Mouse (Mus musculus) cerebellum, postnatal 4 days (tissue): ENCODE measurements around the gene Atp6v1g1.

Experiments
- DNase-seq, 2 experiments: peaks; one replicate each; pipeline ENCODE4 v3.0.0; 2022; ENCODE audit warnings: low spot score in 2 of 2, mixed read lengths in 1 of 2

Gene Atp6v1g1

DNA sequence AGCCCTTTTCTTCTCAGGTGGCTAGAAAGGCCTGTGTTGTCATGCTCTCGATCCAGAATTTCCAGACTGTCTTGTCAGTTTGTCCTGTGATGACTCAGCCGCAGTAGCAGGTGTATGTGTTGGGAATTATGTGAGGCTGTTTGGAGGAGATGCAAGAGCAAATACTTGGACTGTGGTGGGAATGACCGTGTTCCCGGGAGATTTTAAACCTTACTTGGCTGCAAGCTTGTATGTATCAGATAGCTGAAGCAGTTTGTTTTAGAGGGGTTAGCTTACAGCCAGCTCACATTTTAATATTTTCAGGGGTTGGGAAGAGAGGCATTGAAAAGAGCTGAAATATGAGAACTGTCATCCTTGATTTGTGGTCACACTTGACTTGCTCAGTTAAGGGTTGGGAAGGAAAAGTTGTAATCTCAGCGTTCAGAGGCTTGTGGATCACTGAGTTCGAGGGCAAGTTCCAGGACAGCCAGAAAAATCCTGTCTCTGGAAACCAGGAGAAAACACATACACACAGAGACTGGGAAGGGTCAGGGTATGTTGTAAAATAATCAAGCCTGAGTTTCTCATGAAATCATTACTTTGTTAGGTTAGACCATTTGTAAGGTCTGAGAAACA lies 2.0 kb downstream of the Atp6v1g1 start:
- DNase-seq = no peak

GRCm38 (mm10) chr4:63547799-63548198 lies 3.2 kb downstream of the Atp6v1g1 start:
- no peak for DNase-seq

GRCm38 (mm10) chr4:63548491-63548890 lies 3.9 kb downstream of the Atp6v1g1 start:
- no peak for DNase-seq

GRCm38 (mm10) chr4:63550908-63551307 lies 6.3 kb downstream of the Atp6v1g1 start:
- DNase-seq = no peak

- DNase-seq = no peak
Measured at GRCm38 (mm10) chr4:63552865-63553264, 8.3 kb downstream of the Atp6v1g1 start.

GRCm38 (mm10) chr4:63553789-63554576 lies 9.4 kb downstream of the Atp6v1g1 start:
- DNase-seq = no peak

DNA sequence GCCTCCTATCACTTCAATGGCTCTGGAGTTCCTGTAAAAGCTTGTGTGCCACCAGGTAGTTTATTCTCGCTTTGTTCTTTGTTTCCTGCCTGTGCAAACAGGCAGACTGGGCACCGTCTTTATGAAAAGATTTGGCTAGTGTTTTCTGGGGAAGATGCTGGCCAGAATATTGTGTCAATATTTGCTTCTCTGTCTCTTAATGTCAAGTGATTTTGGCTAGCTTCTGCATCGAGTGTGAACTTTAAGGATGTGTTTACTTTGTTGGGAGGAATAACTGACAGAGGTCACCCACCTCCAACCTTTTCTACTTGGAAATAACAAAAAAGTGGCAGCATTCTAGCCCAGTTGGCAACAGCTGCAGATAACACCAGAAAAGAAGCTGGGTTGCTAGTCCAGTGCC lies 10.0 kb downstream of the Atp6v1g1 start:
- DNase-seq = no peak

DNA sequence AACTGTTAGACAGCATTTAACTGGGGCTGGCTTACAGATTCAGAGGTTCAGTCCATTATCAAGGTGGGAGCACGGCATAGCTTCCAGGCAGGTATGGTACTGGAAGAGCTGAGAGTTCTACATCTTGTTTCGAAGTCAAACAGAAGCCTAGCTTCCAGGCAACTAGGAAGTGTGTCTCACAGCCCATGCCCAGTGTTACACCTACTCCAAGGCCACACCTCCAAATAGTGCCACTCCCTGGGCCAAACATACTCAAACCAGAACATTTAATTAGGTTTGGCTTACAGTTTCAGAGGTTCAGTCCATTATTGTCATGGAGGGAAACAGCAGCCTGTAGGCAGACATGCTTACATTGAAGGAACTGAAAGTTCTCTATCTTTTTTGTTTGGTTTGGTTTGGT lies 10.5 kb downstream of the Atp6v1g1 start:
- DNase-seq = no peak

DNA sequence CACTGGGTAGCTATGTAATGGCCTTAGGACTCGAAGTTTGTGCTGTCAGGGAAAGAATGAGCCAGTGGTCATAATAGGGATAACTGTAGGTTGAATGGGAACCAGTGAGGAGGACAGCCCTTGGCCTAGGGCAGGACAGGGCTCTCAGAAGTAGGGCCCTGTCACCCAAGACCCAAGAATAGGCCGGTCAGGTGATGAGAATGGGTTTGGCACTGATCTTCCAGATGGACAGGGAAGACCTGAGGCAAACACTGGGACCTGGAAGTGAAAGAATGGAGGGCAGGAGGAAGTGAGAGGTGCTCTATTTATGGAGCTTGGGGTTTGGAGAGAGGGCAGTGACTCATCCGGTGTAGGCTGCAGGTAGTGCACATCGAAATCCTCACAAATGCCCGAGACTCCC lies 12.1 kb downstream of the Atp6v1g1 start:
- DNase-seq = no peak

DNA sequence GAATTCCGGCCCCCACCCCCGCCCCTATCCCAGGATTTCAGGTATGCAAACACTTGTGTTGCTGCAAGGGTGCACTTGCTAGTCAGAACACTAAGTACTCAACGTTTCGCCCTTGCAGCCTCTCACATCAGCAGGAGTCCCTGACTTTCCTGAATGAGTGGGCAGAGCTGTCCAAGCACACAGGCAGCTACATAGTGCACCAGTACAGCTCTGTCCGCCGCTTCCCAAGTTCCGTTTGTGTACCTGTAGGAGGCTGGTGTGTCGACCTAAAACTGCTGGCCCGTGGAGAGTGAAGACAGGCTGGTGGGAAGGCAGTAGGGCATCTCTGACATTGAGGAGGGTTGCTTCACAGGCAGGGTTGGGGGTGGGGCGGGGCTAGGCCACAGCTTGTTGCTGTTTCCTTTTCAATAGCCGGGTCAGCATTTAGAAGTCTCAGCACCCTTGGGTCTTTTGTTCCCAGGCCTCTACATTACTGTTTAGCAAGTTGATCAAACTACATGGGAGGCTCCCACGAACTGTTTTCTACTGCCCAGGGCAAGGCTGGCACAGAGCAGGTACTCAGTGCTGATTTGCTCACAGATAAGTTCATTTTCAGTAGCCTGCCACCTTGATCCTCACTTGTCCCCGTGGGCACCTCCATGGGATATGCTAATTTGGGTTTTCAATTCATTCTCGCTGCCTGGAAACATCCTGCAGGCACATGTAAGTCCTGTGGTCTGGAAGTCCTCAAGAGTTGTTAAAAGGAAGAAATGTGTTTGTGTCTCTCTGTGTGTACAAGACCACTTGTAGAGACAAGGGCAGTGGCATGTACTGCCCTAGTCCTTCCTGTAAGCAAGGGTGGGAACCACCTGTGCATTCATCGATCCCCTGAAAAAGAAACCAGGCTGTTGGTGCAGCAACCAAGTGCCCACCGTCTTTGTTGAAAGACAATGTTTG lies 12.8 kb downstream of the Atp6v1g1 start:
- no peak for DNase-seq

DNA sequence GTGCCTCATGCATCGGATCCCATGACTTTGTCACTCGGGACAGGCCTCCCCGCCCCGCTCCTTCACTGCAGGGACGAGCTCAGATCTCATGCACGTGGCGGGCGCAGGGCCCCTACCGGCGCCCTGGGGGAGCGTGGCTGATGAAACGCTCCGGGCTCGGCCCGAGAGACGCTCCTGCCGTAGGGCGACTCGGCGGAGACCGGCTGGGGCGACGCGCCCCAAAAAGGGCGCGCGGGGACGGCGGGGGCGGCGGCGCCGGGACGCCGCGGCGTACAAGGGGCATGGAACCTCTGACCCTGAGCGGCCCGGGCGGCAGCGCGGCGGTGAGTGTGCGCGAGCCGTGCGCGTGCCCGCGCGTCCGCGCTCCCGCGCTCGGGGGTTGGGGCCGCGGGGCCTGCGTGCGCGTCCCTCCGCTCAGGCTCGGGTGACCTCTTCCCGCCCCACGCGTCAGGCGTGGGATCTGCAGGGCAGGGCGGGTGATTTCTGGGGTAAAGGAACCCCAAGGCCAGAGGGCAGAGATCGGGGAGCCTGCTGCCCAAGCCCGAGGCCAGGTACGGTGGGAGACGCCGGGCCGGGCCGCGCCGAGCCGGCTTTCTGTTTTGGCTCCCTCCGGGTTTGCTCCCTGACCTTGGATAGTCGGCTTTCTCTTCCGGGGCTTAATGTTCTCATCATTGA lies 14.0 kb downstream of the Atp6v1g1 start, which contains the start of gene Tmem268:
Gene Tmem268, plus strand, starts transcription at position 375 of the 675 bp plus-strand sequence.
- peak; percentile 41 to 78 for DNase-seq

DNA sequence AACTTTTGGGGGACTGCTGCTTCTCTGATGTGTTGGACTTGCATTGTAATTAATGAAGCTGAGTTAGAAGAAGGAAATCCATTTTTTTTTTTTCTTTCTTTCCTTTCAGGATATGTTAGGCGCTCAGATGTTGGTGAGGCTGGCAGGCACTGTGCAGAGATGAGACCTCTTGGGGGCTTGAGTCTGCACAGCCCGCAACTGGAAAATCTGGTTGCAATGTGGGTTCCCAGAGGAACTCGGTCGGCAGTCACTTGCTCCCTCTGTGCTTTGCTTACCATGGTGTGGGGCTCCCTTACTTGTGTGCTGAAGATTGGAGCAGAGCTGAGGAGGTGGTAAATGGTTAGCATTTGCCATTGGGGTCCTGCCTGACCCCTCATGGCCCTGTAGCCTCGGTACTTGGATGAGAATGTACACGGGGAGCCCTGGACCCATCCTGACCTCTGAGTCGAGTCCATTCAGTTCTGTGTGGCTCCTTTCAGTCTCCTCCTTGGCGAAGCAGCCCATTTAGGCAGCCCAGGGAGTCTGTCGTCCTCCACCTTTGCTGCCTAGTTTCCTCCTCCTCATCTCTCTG lies 14.6 kb downstream of the Atp6v1g1 start:
- no peak for DNase-seq

GRCm38 (mm10) chr4:63560079-63560478 lies 15.5 kb downstream of the Atp6v1g1 start:
- DNase-seq = no peak

DNA sequence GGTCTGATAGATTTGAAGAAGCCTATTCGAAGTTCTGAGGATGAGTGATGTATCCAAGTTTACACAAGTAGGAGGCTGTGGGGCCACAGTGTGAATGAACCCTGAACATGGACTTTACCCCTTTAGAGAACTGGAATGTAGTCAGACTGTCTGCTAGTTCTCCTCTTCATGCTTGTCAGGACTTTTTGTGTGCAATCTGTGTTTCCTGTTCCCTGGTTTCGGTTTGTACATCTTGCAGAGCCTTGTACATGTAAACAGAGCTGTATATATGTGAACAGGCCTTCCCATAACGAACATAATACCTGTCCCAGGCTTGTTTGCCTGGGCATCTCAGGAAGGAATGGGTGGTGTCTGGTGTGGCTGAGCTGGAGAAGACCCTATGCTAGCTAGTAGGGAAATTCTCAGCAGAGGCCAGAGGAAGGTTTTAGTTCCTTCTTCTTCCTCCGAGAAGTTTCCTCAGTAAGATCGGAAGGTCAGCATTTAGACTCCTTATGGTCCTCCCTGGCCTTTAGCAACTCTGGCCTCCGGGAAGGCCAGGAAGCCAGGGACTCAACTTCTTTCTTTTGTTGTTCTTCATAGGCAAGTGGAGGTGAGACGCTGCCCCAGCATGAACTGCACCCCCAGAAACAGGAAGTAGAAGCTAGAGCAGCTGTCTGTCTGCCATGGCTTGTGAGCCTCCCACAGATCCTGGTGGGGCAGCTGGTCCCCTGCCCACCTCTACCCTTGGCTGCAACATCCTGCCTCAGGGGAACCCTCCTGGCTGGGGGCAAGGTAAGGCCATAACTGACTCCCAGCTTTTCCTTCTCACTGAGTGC lies 17.5 kb downstream of the Atp6v1g1 start:
- no peak for DNase-seq

GRCm38 (mm10) chr4:63562742-63563141 lies 18.2 kb downstream of the Atp6v1g1 start:
- DNase-seq = no peak

DNA sequence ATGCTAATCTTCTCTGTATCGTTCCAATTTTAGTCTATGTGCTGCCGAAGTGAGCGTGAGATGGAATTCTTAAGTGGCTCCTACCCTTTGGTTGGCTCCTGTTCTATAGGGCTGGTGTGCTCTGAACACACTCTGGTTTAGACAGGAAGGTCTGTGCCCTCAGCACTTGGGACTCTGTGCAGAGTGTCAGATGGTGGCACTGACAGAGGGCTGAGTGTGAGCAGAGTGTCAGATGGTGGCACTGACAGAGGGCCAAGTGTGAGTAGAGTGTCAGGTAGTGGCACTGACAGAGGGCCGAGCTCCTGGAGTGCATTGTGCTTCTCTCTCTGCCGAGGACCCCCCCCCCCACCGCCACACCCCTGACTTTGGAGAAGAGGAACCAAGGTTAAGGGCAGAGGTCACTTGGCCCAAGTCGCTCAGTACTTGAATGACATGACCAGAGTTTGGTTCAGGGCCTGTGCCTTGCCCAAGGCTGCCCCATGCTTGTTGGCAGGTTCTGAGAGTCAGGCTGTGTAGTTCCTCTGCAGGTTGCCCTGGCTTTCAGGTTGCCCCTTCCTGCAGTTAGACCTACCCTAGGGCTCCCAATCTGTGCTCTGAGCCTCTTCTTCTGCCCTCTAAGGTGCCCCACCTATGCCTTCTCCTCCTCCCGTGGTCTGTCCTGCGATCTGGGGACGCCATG lies 23.3 kb downstream of the Atp6v1g1 start:
- no peak for DNase-seq

- DNase-seq = no peak
Measured at GRCm38 (mm10) chr4:63569322-63569721, 24.8 kb downstream of the Atp6v1g1 start.

- no peak for DNase-seq
Measured at GRCm38 (mm10) chr4:63570208-63570781, 25.7 kb downstream of the Atp6v1g1 start.

- no peak for DNase-seq
Measured at GRCm38 (mm10) chr4:63572621-63573020, 28.0 kb downstream of the Atp6v1g1 start.
